Mouse (Mus musculus): Measurements from ENCODE around the gene Ubd. TPM values are rescaled to one million over a fixed set of nuclear protein-coding genes. Genes with fewer than 3 reads are reported as not detected.
"Not testable (repeated sequence)": the region's sequence is repeated elsewhere in the genome, so short reads cannot be mapped to it uniquely, and the experiment has no call there.

Ubd gene
- not detected in 2 replicates for polyA plus RNA-seq (2012)

DNA sequence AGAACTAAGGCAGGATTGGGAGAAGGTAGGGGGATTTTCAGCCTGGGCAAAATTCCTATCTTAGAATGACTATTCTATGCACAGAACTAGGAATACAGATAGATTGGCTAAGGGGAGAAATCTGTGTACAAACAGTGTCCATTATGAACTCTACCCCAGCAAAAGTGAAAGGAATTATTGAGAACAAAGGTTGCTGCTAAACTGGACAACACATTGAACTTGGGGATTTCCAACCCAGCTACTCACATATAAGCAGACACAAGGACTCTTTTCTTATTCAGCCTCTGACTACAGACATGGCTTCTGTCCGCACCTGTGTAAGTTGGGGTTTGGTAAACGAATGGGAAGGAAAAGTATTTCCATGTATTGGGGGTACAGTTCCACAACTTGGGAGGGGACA is at the start of gene Ubd:
TSS of gene Ubd (plus strand) at position 237 of the 400 bp plus-strand sequence.
- TF ChIP-seq GATA1 (IDR thresholded peaks at IDR 0.05; ENCODE audit: low read length) = no peak

DNA sequence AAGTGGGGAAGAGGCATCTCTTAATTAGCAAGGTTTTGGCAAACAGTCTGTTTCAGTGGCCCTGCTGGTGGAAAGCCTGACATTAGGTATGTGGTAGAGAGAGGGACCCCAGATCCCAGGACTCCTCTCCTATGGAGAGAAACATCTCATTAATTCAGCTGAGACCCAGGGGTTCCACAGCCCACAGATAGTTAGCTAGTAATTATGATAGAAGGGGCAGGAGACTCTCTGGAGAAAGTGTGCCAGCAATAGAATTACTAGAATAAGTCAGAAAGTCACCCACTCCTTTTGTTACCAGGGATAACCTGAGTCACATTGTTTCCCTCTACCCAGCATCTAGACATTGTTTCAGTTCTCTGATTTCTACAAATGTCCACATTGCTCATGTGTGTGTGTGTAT is 32.3 kb upstream of the Ubd start, which contains the start of gene Olfr93:
TSS of gene Olfr93 (minus strand) at position 101 of the 400 bp plus-strand sequence.
- TF ChIP-seq GATA1 (IDR thresholded peaks at IDR 0.05; ENCODE audit: low read length) = no peak

DNA sequence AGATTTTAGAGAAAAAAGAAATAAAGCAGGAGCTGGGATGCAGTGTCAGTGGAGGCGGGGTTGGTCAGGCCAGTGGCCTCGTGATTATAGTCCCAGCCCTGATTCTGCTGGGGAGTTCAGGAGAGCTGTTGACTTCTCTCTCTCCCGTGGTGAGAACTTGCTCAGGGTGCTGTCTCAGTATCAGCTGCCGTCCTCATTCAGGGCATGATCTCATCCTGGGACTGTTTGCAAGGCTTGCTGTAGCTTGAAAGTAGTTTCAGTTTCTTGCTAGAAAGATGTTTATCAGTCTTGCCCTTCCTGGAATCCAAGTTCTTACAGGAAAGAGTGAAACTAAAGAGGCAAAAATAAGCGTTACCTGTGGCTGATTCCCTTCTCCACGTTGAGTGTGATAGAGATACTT is 8.2 kb upstream of the Ubd start:
- TF ChIP-seq GATA1 (IDR thresholded peaks at IDR 0.05; ENCODE audit: low read length) = no peak

DNA sequence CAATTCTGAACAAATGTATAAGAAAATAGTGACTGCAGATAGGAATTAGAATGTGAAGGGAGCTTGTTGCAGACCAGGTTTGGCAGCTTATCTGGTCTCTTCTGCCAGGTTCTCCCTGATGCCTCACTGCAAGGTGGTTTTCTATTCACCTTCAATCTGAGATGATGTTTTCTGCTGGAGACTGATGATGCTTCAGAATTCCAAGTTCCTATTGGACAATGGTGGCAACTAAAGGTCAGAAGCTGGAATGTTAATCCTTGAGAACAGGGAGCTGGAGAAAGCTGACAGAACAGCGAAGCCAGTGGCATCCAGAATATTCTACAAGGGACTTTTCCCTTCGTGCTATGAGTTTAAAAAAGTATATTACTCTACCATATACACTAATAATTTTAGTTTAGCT is 3.0 kb upstream of the Ubd start:
- TF ChIP-seq GATA1 (IDR thresholded peaks at IDR 0.05; ENCODE audit: low read length) = no peak

DNA sequence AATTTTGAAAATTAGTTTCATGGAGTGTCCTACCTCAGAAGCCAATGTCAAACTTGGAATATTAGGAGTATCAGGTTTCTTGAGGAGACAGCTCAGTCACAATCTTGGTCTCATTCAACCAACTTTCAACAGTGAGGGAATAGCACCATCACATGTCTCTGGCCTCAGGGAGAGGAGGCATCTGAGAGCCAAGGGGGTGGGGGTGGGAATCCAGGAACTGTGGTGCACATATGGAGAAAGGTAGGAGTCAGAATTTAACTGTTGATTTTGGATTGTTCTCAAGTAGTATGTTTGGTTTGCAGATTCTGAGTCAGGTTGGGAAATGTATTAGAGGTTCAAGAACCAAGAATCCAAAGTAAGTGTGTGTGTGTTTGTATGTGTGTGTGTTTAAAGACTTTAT is 660 bp upstream of the Ubd start:
- no peak for TF ChIP-seq GATA1 (IDR thresholded peaks at IDR 0.05; ENCODE audit: low read length)

DNA sequence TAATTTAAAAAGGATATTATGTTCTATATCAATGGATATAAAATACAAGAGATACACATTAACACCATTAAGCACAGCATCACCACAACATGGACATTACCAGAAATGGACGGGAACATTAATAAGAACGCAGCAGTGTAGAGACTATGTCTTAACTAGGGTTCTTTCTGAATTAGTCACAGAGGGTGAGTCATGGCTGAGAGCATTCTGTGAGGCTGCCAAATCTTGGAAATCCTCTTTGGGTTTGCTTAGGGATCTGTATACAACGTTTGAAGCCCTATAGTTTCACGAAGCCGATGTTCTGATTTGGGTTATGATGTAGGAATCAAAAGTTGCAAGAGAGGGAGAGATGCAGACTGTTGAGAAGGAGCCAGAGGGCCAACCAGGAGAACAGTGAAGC is 1.1 kb downstream of the Ubd start:
- no peak for TF ChIP-seq GATA1 (IDR thresholded peaks at IDR 0.05; ENCODE audit: low read length)

DNA sequence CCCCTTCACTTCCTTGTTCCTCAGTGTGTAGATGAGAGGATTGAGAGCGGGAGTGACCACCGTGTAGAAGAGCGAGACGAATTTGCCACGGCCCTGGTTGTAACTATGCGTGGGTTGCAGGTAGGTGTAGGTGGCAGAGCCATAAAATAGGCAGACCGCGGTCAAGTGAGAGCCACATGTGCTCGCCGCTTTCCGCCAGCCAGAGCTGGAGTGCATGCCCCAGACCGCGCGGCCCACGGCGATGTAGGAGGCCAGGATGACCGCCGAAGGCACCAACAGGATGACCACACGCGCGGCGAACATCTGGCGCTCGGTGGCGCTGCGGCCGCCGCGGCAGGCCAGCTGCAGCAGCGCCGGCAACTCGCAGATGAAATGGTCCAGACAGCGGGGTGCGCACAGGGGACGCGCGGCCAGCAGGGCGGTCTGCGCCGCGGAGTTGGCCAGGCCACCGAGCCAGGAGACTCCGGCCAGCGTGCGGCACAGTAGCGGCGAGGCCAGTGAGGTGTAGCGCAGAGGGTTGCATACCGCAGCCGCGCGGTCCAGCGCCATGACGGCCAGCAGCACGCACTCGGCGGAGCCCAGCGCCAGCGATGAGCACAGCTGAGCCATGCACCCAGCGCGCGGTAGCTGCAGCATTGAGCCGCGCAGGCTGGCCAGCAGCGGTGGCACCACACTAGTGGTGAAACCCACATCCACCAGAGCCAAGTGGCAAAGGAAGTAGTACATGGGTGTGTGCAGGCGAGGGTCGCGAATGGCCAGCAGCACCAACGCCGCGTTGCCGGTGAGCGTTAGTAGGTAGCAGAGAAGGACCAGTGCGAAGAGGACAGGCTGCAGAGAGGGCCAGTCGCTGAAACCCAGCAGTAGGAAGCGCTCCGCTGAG is 3.4 kb downstream of the Ubd start:
- TF ChIP-seq GATA1 (IDR thresholded peaks at IDR 0.05; ENCODE audit: low read length) = no peak

DNA sequence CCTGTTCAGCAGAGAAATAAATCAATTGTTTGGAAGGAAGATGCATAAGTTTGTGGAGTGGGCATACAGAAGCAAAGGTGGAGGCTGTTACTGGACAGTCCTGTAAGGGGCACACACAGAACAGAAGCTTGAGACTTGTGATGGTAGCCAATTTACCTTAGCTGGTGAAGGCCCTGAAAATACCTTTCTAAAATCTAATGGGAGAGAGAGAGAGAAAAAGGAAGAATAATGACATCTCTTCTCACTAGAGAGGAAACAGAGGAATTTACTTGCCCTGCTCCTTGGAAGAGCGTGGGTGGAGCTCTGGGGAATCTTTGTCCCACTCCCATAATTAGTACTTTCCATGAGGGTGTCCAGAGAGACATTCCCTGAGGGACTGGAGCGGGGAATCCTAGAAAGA is 7.2 kb downstream of the Ubd start, which contains the start of gene Olfr94:
TSS of gene Olfr94 (minus strand) at position 101 of the 400 bp plus-strand sequence.
- no peak for TF ChIP-seq GATA1 (IDR thresholded peaks at IDR 0.05; ENCODE audit: low read length)

DNA sequence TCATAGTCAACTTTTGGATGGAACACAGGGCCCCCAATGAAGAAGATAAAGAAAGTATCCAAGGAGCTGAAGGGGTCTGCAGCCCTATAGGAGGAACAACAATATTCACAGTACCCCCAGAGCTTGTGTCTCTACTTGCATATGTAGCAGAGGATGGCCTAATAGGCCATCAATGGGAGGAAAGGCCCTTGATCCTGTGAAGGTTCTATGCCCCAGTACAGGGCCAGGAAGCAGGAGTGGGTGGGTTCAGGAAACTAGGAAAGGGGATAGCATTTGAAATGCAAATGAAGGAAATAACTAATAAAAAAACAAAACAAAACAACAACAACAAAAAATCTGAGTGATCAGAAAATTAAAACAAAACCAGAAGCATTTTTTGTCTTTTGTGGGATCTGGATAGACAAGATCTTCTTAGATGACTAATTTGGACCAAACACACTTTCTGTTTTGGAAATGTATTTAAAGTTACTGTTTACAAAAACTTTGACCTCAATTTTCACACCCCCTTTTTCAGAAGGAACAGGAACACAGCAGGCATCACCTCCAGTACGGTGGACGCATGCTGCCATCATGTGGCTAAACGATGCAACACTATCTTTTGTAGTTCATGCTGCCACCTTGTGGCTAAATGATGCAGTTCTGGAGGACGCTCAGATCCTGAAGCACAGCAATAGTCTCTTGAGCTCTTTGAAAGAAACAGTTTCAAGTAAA is 9.7 kb downstream of the Ubd start:
- no peak for TF ChIP-seq GATA1 (IDR thresholded peaks at IDR 0.05; ENCODE audit: low read length)

DNA sequence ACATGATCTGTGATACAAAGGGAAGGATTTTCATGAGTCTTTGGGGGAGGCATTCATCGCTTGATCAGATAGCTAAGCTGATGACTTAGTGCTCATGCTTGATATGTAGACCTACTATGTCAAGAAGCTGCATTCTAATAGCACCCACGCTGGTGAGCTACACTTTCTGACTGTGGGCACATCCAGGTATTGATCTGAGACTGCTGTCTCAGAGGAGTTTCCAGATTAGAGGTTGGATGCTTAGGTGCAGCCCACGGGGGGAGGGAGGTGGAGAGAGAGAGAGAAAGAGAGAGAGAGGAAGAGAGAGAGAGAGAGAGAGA is 10.2 kb downstream of the Ubd start:
- TF ChIP-seq GATA1 (IDR thresholded peaks at IDR 0.05; ENCODE audit: low read length) = no peak

DNA sequence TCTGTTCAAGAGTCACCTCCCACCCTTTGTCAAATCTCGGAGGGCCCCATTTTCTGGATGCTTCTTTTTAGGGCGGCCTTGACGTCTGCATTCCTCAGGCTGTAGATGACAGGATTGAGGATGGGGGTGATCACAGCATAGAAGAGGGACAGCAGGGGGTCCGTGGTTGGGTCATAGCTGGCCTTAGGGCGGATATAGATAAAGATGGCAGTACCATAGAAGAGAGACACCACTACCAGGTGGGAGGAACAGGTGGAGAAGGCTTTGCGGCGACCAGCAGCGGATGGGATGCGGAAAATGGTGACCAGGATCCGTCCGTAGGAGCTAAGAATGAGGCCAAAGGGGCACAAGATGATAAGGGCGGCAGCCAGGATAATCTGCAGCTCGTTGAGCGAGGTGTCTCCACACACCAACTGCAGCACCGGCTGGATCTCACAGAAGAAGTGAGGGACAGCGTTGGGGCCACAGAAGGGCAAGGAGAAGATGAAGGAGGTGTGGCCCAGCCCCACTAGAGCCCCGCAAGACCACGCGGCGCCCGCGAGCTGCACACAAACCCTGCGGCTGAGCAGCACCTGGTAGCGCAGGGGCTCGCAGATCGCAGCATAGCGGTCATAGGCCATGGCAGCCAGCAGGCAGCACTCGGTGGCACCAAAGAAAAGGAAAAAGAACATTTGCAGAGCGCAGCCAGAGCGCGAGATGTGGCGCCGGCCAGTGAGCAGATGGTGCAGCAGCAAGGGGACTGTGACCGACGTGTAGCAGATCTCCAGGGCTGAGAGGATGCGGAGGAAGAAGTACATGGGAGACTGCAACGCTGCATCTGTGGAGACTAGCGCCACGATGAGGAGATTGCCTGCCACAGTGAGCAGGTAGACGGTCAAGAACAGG is 17.4 kb downstream of the Ubd start:
- TF ChIP-seq GATA1 (IDR thresholded peaks at IDR 0.05; ENCODE audit: low read length) = no peak

DNA sequence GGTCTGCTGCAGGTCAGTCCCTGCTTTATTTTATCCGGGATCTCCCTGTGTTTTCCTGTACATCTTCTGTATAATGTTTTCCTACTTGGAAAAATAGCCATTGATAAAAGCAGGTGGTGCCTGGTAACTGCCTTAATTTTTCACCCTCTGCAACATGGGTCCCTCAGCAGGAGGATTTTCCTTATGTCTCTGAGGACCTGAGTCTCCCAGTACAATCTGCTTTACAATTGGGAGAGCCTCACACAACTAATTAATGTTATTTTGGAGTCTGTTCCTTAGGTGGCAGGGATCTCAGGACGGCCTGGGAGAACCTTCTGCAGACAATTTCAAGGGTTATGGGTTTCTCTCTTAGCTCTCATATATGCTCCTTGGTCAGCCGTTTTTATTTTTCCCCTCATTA is 19.3 kb downstream of the Ubd start, which contains the start of gene Olfr95:
TSS of gene Olfr95 (minus strand) at position 101 of the 400 bp plus-strand sequence.
- no peak for TF ChIP-seq GATA1 (IDR thresholded peaks at IDR 0.05; ENCODE audit: low read length)

DNA sequence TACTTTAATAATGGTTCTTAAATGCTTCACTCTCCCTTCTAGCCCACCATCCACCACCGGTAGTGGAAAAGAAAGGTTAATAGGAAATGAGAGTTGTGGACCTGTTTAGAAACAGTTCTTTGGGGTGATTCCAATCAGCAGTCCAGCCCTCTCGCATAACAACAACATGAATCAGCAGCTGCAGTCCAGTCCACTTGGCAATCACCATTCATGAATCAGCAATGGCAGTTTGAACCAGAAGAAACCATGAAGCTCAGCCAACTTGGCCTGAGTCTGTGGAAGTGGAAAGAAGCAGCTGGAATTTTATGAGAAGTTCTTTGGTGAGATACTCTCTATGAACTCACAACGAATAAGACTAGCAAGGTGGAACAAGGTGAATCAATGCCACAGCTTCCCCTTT is 24.8 kb downstream of the Ubd start:
- TF ChIP-seq GATA1 (IDR thresholded peaks at IDR 0.05; ENCODE audit: low read length) = no peak

DNA sequence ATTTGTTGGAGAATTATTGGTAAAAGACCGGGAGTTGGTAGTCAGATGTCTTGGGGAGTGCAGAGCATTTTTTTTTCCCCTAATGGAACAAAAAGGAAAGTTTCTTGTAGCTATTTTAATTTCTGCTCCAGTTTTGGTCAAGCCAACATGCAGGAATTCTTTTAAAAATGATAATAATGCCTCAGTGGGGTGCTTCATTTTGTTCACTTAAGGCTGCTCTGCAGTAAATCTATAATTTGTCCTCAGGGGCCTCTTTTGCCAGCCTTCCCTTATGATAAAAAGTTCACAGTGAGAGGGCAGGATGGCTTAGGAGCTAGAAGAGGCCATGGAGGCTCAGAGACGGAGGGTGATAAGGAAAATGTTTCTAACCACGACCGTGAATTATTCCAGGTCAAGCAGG is 26.2 kb downstream of the Ubd start, which contains the start of gene Olfr96:
TSS of gene Olfr96 (plus strand) at position 301 of the 400 bp plus-strand sequence.
- TF ChIP-seq GATA1 (IDR thresholded peaks at IDR 0.05; ENCODE audit: low read length) = no peak

DNA sequence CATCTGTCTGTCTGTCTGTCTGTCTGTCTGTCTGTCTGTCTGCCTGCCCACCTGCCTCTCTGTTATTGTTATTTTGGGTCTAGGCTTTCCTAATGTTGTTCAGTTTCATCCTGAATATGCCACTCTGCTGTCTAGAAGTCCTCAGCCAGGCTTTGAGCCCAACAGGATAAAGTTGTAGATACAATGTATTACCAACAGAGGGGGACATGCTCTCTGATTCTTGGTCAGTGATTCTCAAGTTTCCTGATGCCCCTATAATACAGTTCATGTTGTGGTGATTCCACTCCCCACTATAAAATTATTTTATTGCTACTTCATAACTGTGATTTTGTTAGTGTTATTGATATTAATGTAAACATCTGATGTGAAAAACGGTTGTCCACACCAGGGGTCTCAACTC is 28.2 kb downstream of the Ubd start:
- no peak for TF ChIP-seq GATA1 (IDR thresholded peaks at IDR 0.05; ENCODE audit: low read length)

DNA sequence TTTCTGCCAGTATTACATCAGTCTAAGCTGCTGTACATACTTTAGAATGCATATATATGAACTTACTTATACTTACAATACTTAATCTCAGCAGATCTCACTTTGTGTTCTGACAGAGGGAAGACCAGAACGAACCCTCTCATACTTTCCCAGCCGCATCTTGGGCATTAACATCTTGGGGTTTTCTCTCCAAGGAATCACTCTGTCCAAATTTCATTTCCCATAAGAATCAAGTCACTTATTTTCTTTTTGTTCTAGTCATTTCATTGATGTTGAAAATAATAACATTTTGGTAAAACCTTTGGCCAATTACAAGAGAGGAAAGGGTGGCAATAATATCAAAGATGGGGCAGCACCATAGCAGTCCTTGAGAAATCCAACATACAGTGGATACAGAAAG is 43.5 kb downstream of the Ubd start, which contains the start of gene Olfr97:
TSS of gene Olfr97 (minus strand) at position 101 of the 400 bp plus-strand sequence.
- TF ChIP-seq GATA1 (IDR thresholded peaks at IDR 0.05; ENCODE audit: low read length) = not testable (repeated sequence)

Measured in G1E-ER4 (cell line).